Mouse (Mus musculus) liver, adult 2 months (tissue): ENCODE measurements around the gene BC005624.

Experiments used
- CTCF ChIP-seq: fragments of 200-500 bp; IDR thresholded peaks from 2 replicates; pipeline ENCODE4 v1.5.1; 2011; ENCODE audit warnings: low read depth, low read length, control low read depth
- POLR2A ChIP-seq: fragments of 200-500 bp; IDR thresholded peaks from 2 replicates; pipeline ENCODE4 v1.6.1; 2011; ENCODE audit warnings: low read length, control low read depth; ENCODE audit not compliant: insufficient read depth; ENCODE audit errors: extremely low read depth

- TF ChIP-seq CTCF = no peak
- no peak for TF ChIP-seq POLR2A
These were observed 41.9 kb upstream of the BC005624 start for GRCm38 (mm10) chr2:31023940-31024339.
